Mouse (Mus musculus): ENCODE measurements around the gene Gm20388. TPM values are rescaled to one million over a fixed set of nuclear protein-coding genes. Genes with fewer than 3 reads are reported as not detected.
A peak's percentile ranks its signal among the peaks of the same experiment; 100 is the strongest.

Gm20388 gene
- polyA plus RNA-seq, 1 experiment from 2014 or later = not detected

- H3K4me1 ChIP-seq (ENCODE audit: control insufficient read depth in 2 of 2, insufficient read depth in 2 of 2, low read length in 2 of 2) = peaks cover 38 to 56% of the 10 kb centered on the region in 2 experiments
Observed at GRCm38 (mm10) chr8:120339743-120340142, 429.1 kb downstream of the Gm20388 start.

DNA sequence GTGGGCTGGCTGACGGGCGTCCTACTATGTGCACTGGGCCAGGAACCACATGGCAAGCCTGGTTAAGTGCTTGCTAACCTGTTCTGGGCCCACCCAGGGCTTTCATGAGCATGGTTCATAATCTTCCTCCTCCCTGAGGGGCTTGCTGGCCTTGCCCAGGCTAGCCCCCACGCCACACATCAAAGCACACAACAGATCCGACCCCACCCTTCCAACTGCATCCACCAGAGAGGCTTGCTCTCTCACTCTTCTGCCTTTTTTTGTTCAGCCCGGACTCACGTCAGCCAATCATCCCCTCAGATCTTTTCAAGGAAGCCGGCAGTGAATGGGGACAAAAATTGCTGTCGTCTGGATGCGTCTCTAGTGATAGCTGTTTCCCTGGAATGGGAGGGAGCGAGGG, 430.5 kb downstream of the Gm20388 start:
- Histone ChIP-seq H3K9ac (ENCODE audit: low read length) (no peak overlapping the region), H3K9me3 (ENCODE audit: control insufficient read depth, low read length) (no peaks in the 10 kb centered on the region), H3K27ac (replicated peaks in 1 of 2; ENCODE audit: control insufficient read depth in 1 of 2, insufficient read depth in 1 of 2, low read depth in 2 of 2, low read length in 2 of 2) (no peak overlapping the region), H3K4me1 (ENCODE audit: control insufficient read depth in 2 of 2, insufficient read depth in 2 of 2, low read length in 2 of 2) (peaks cover 25 to 42% of the 10 kb centered on the region in 2 experiments), H3K4me3 (ENCODE audit: control insufficient read depth in 1 of 2, insufficient read depth in 1 of 2, low read depth in 1 of 2, low read length in 2 of 2) (no peak overlapping the region), H3K36me3 (ENCODE audit: control insufficient read depth, insufficient read depth, low read length) (no peaks in the 10 kb centered on the region), H3K27me3 (ENCODE audit: control insufficient read depth, insufficient read depth, low read length) (no peaks in the 10 kb centered on the region), H3K4me2 (ENCODE audit: low read length) (no peak overlapping the region)
- no peak for ATAC-seq (ENCODE audit: insufficient number of reproducible peaks, insufficient read depth, low FRiP score, low read depth)
- 75% methylated on average over 10 of the region's 10 CpGs for WGBS

More at GRCm38 (mm10) chr8:120339743-120340142, 429.1 kb downstream of the Gm20388 start:
- ATAC-seq (ENCODE audit: insufficient number of reproducible peaks, insufficient read depth, low FRiP score, low read depth) = no peak
- Histone ChIP-seq H3K9ac (ENCODE audit: low read length) (0 out of 2 replicates have a peak overlapping the region, but pooled peaks have one; percentile 3), H3K9me3 (ENCODE audit: control insufficient read depth, low read length) (no peaks in the 10 kb centered on the region), H3K36me3 (ENCODE audit: control insufficient read depth, insufficient read depth, low read length) (no peaks in the 10 kb centered on the region), H3K4me3 (ENCODE audit: control insufficient read depth in 1 of 2, insufficient read depth in 1 of 2, low read depth in 1 of 2, low read length in 2 of 2) (no peak overlapping the region), H3K27me3 (ENCODE audit: control insufficient read depth, insufficient read depth, low read length) (no peaks in the 10 kb centered on the region), H3K27ac (replicated peaks in 1 of 2; ENCODE audit: control insufficient read depth in 1 of 2, insufficient read depth in 1 of 2, low read depth in 2 of 2, low read length in 2 of 2) (peak overlapping the region in 1 of 2 experiments; percentile 1; a peak in 1 of 4 replicates), H3K4me2 (ENCODE audit: low read length) (no peak overlapping the region)
- WGBS = 37% methylated on average over 7 of the region's 8 CpGs

- WGBS = 50% methylated on average over 7 of the region's 7 CpGs
- Histone ChIP-seq H3K27ac (replicated peaks in 1 of 2; ENCODE audit: control insufficient read depth in 1 of 2, insufficient read depth in 1 of 2, low read depth in 2 of 2, low read length in 2 of 2) (0 out of 4 replicates have a peak overlapping the region, but pooled peaks of 1 of the 2 experiments have one; percentile 33), H3K9me3 (ENCODE audit: control insufficient read depth, low read length) (no peaks in the 10 kb centered on the region), H3K4me3 (ENCODE audit: control insufficient read depth in 1 of 2, insufficient read depth in 1 of 2, low read depth in 1 of 2, low read length in 2 of 2) (no peak overlapping the region), H3K9ac (ENCODE audit: low read length) (no peak overlapping the region), H3K27me3 (ENCODE audit: control insufficient read depth, insufficient read depth, low read length) (no peaks in the 10 kb centered on the region), H3K36me3 (ENCODE audit: control insufficient read depth, insufficient read depth, low read length) (no peaks in the 10 kb centered on the region), H3K4me2 (ENCODE audit: low read length) (no peak overlapping the region), H3K4me1 (ENCODE audit: control insufficient read depth in 2 of 2, insufficient read depth in 2 of 2, low read length in 2 of 2) (peaks cover 23 to 46% of the 10 kb centered on the region in 2 experiments)
- ATAC-seq (ENCODE audit: insufficient number of reproducible peaks, insufficient read depth, low FRiP score, low read depth) = no peak
Observed at GRCm38 (mm10) chr8:120342847-120343548, 432.4 kb downstream of the Gm20388 start.

GRCm38 (mm10) chr8:120343582-120343981, 432.9 kb downstream of the Gm20388 start:
- Histone ChIP-seq H3K9me3 (ENCODE audit: control insufficient read depth, low read length) (no peaks in the 10 kb centered on the region), H3K27ac (replicated peaks in 1 of 2; ENCODE audit: control insufficient read depth in 1 of 2, insufficient read depth in 1 of 2, low read depth in 2 of 2, low read length in 2 of 2) (0 out of 4 replicates have a peak overlapping the region, but pooled peaks of 1 of the 2 experiments have one; percentile 33), H3K36me3 (ENCODE audit: control insufficient read depth, insufficient read depth, low read length) (no peaks in the 10 kb centered on the region), H3K4me3 (ENCODE audit: control insufficient read depth in 1 of 2, insufficient read depth in 1 of 2, low read depth in 1 of 2, low read length in 2 of 2) (no peak overlapping the region), H3K27me3 (ENCODE audit: control insufficient read depth, insufficient read depth, low read length) (no peaks in the 10 kb centered on the region), H3K9ac (ENCODE audit: low read length) (no peak overlapping the region), H3K4me1 (ENCODE audit: control insufficient read depth in 2 of 2, insufficient read depth in 2 of 2, low read length in 2 of 2) (peaks cover 23 to 46% of the 10 kb centered on the region in 2 experiments), H3K4me2 (ENCODE audit: low read length) (no peak overlapping the region)
- ATAC-seq (ENCODE audit: insufficient number of reproducible peaks, insufficient read depth, low FRiP score, low read depth) = no peak
- WGBS = 66% methylated on average over 12 of the region's 12 CpGs

DNA sequence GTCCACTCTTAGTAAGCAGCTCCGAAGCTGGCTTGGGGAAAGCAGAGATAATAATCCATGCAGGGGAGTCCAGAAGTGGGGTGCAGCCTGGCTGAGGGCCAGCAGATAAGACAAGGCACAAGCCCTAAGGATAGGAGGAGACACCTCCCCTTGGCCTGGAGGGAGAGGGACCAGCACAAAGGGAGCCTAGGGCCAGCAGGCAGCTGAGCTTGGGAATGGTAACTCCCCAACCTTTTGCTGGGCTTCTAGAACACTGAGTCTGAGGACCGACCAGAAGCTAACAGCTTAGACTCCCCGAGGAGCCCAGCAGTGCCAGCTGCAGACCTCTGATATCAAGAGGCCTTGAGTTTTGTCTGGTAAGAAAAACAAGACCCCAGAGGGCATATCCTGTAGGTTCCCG, 433.5 kb downstream of the Gm20388 start:
- no peak overlapping the region for H3K9ac ChIP-seq (ENCODE audit: low read length)
- ATAC-seq (ENCODE audit: insufficient number of reproducible peaks, insufficient read depth, low FRiP score, low read depth) = no peak
- H3K27ac ChIP-seq (replicated peaks in 1 of 2; ENCODE audit: control insufficient read depth in 1 of 2, insufficient read depth in 1 of 2, low read depth in 2 of 2, low read length in 2 of 2) = no peak overlapping the region
- 10% methylated on average over 4 of the region's 4 CpGs for WGBS
- H3K27me3 ChIP-seq (ENCODE audit: control insufficient read depth, insufficient read depth, low read length) = no peaks in the 10 kb centered on the region
- H3K4me2 ChIP-seq (ENCODE audit: low read length) = no peak overlapping the region
- H3K4me3 ChIP-seq (ENCODE audit: control insufficient read depth in 1 of 2, insufficient read depth in 1 of 2, low read depth in 1 of 2, low read length in 2 of 2) = no peak overlapping the region
- H3K9me3 ChIP-seq (ENCODE audit: control insufficient read depth, low read length) = no peaks in the 10 kb centered on the region
- H3K4me1 ChIP-seq (ENCODE audit: control insufficient read depth in 2 of 2, insufficient read depth in 2 of 2, low read length in 2 of 2) = peaks cover 23 to 44% of the 10 kb centered on the region in 2 experiments
- H3K36me3 ChIP-seq (ENCODE audit: control insufficient read depth, insufficient read depth, low read length) = no peaks in the 10 kb centered on the region

DNA sequence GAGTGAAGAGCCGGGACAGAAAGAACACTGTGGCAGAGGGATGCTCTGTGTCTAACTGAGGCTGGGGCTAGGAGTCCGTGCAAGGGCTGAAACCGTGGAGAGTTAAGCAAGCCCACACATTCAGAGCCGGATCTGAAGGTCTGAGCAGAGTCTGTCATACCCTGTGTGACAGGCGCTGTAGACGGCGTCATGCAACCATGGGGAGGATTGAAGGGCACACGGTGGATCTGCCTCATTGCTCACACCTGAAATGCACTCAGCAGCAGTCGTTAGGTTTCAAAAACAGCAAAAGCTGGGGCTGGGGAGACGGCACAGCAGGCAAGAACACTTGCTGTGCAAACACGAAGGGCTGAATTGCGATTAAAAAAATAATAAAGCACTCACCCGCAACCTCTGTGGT, 433.9 kb downstream of the Gm20388 start:
- peaks cover 19 to 40% of the 10 kb centered on the region in 2 experiments for H3K4me1 ChIP-seq (ENCODE audit: control insufficient read depth in 2 of 2, insufficient read depth in 2 of 2, low read length in 2 of 2)
- no peaks in the 10 kb centered on the region for H3K36me3 ChIP-seq (ENCODE audit: control insufficient read depth, insufficient read depth, low read length)
- H3K27ac ChIP-seq (replicated peaks in 1 of 2; ENCODE audit: control insufficient read depth in 1 of 2, insufficient read depth in 1 of 2, low read depth in 2 of 2, low read length in 2 of 2) = no peak overlapping the region
- ATAC-seq (ENCODE audit: insufficient number of reproducible peaks, insufficient read depth, low FRiP score, low read depth) = no peak
- no peak overlapping the region for H3K9ac ChIP-seq (ENCODE audit: low read length)
- 35% methylated on average over 13 of the region's 13 CpGs for WGBS
- H3K4me2 ChIP-seq (ENCODE audit: low read length) = no peak overlapping the region
- no peaks in the 10 kb centered on the region for H3K9me3 ChIP-seq (ENCODE audit: control insufficient read depth, low read length)
- no peak overlapping the region for H3K4me3 ChIP-seq (ENCODE audit: control insufficient read depth in 1 of 2, insufficient read depth in 1 of 2, low read depth in 1 of 2, low read length in 2 of 2)
- H3K27me3 ChIP-seq (ENCODE audit: control insufficient read depth, insufficient read depth, low read length) = no peaks in the 10 kb centered on the region

GRCm38 (mm10) chr8:120347734-120348341, 437.2 kb downstream of the Gm20388 start:
- Histone ChIP-seq H3K27ac (replicated peaks in 1 of 2; ENCODE audit: control insufficient read depth in 1 of 2, insufficient read depth in 1 of 2, low read depth in 2 of 2, low read length in 2 of 2) (no peak overlapping the region), H3K4me3 (ENCODE audit: control insufficient read depth in 1 of 2, insufficient read depth in 1 of 2, low read depth in 1 of 2, low read length in 2 of 2) (no peak overlapping the region), H3K9me3 (ENCODE audit: control insufficient read depth, low read length) (no peaks in the 10 kb centered on the region), H3K4me2 (ENCODE audit: low read length) (no peak overlapping the region), H3K4me1 (ENCODE audit: control insufficient read depth in 2 of 2, insufficient read depth in 2 of 2, low read length in 2 of 2) (peaks cover 11 to 28% of the 10 kb centered on the region in 2 experiments), H3K36me3 (ENCODE audit: control insufficient read depth, insufficient read depth, low read length) (no peaks in the 10 kb centered on the region), H3K27me3 (ENCODE audit: control insufficient read depth, insufficient read depth, low read length) (no peaks in the 10 kb centered on the region), H3K9ac (ENCODE audit: low read length) (no peak overlapping the region)
- no peak for ATAC-seq (ENCODE audit: insufficient number of reproducible peaks, insufficient read depth, low FRiP score, low read depth)
- WGBS = 81% methylated on average over 21 of the region's 21 CpGs

Measured in heart, embryonic 14.5 days (tissue).